Mouse (Mus musculus): ENCODE measurements around the gene Sestd1. TPM values are rescaled to one million over a fixed set of nuclear protein-coding genes. Genes with fewer than 3 reads are reported as not detected.

Gene Sestd1
- polyA plus RNA-seq, 1 experiment: 9.6 TPM

DNA sequence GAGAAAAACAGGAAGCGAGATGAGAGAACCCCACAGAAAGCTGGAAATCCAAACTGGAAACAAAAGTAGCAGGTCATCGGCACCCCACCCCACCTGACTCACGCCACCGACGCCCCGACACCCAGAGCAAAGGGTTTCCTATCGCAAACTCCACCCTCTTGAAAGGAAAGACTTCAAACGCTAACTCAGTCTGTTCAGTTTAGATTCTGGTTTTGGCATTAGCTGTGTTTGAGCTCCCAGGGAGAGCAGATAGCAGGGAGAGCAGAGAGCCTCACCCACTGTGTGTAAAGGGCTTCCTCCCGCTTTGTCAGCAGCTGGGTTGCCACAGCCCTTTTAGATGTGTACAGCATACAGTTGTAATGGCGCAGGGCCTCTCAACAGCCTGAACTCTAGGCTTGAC, 104.0 kb downstream of the Sestd1 start:
- no peak for TF ChIP-seq POLR2A (IDR thresholded peaks at IDR 0.05; ENCODE audit: control insufficient read depth, low read depth, low read length)
- TF ChIP-seq CTCF (IDR thresholded peaks at IDR 0.05; ENCODE audit: control insufficient read depth, insufficient read depth, insufficient replicate concordance, low read depth, low read length): no peak
- H3K36me3 ChIP-seq (ENCODE audit: control insufficient read depth, insufficient read depth, low read length): no peaks in the 10 kb centered on the region
- H3K27me3 ChIP-seq (ENCODE audit: control insufficient read depth, insufficient read depth, low read length): no peaks in the 10 kb centered on the region
- no peak overlapping the region for H3K4me3 ChIP-seq (ENCODE audit: control insufficient read depth, low read depth, low read length)
- peaks cover 7% of the 10 kb centered on the region; the same call in 1 of the 2 replicates for H3K4me1 ChIP-seq (ENCODE audit: control insufficient read depth, insufficient read depth, low read length)
- H3K27ac ChIP-seq (ENCODE audit: control insufficient read depth, insufficient read depth, low read depth, low read length): peak overlapping the region; percentile 68

DNA sequence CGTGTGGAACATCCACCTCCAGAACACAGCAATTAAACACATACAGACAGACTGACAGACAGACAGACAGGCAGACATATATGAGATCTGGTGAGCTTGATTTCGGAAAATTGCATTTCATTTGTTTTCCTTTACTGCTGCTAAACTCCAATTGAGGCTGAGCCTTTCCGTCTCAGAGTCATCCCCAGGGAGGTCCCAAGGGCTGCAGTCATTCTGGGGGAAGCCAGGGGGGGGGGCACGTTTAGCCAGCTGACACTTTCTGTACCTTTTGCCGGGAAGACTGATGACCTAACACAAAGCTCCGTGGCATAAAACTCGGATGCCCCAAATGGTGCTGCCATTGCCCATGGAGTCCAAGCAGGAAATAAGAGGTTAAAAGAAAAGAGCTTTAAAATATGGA, 105.0 kb downstream of the Sestd1 start:
- Histone ChIP-seq H3K36me3 (ENCODE audit: control insufficient read depth, insufficient read depth, low read length) (no peaks in the 10 kb centered on the region), H3K4me3 (ENCODE audit: control insufficient read depth, low read depth, low read length) (no peak overlapping the region), H3K4me1 (ENCODE audit: control insufficient read depth, insufficient read depth, low read length) (peaks cover 7% of the 10 kb centered on the region), H3K27ac (ENCODE audit: control insufficient read depth, insufficient read depth, low read depth, low read length) (no peak overlapping the region), H3K27me3 (ENCODE audit: control insufficient read depth, insufficient read depth, low read length) (no peaks in the 10 kb centered on the region)
- TF ChIP-seq POLR2A (IDR thresholded peaks at IDR 0.05; ENCODE audit: control insufficient read depth, low read depth, low read length): no peak
- TF ChIP-seq CTCF (IDR thresholded peaks at IDR 0.05; ENCODE audit: control insufficient read depth, insufficient read depth, insufficient replicate concordance, low read depth, low read length): no peak

DNA sequence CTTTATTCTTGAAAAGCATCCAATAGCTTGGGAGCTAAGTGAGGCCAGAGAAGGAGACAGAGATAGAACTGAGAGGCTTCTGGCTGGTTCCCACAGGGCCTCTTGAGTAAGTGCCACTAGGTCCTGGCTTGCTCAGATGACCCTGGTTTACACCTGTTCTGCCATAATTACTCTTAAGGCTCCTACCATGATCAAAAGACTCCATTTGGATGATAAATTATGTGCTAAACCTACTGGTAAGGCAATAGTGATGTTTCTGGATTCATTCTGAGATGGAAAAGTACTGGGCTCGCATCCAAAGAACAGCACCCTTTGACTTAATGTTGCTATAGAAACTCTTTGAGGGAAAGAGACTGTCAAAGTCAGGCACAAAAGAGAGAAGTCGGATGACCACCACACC, 106.1 kb downstream of the Sestd1 start:
- Histone ChIP-seq H3K27me3 (ENCODE audit: control insufficient read depth, insufficient read depth, low read length) (no peaks in the 10 kb centered on the region), H3K4me1 (ENCODE audit: control insufficient read depth, insufficient read depth, low read length) (peaks cover 13% of the 10 kb centered on the region), H3K27ac (ENCODE audit: control insufficient read depth, insufficient read depth, low read depth, low read length) (no peak overlapping the region), H3K36me3 (ENCODE audit: control insufficient read depth, insufficient read depth, low read length) (no peaks in the 10 kb centered on the region), H3K4me3 (ENCODE audit: control insufficient read depth, low read depth, low read length) (no peak overlapping the region)
- TF ChIP-seq CTCF (IDR thresholded peaks at IDR 0.05; ENCODE audit: control insufficient read depth, insufficient read depth, insufficient replicate concordance, low read depth, low read length) (no peak), POLR2A (IDR thresholded peaks at IDR 0.05; ENCODE audit: control insufficient read depth, low read depth, low read length) (no peak)

DNA sequence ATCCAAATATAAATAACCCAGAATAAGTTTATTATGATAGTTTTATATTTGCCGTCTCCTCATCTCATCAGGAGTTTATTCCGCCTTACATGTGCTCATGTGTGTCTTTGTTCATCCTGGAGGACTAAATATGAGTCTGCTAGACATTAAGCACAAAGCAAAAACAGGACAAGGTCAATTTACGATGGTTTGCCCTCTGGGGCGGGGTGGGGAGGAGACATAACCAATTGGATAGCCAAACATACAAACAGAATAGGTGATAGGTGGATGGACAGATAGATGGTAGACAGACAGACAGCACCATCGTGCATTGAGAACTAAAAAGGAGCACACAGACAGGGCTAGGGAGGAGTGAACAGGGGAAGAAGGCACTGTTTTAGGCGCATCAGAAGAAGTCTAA, 106.6 kb downstream of the Sestd1 start:
- H3K36me3 ChIP-seq (ENCODE audit: control insufficient read depth, insufficient read depth, low read length): no peaks in the 10 kb centered on the region
- H3K27me3 ChIP-seq (ENCODE audit: control insufficient read depth, insufficient read depth, low read length): no peaks in the 10 kb centered on the region
- H3K4me3 ChIP-seq (ENCODE audit: control insufficient read depth, low read depth, low read length): no peak overlapping the region
- no peak overlapping the region for H3K27ac ChIP-seq (ENCODE audit: control insufficient read depth, insufficient read depth, low read depth, low read length)
- TF ChIP-seq CTCF (IDR thresholded peaks at IDR 0.05; ENCODE audit: control insufficient read depth, insufficient read depth, insufficient replicate concordance, low read depth, low read length) (no peak), POLR2A (IDR thresholded peaks at IDR 0.05; ENCODE audit: control insufficient read depth, low read depth, low read length) (no peak)
- H3K4me1 ChIP-seq (ENCODE audit: control insufficient read depth, insufficient read depth, low read length): peaks cover 13% of the 10 kb centered on the region

DNA sequence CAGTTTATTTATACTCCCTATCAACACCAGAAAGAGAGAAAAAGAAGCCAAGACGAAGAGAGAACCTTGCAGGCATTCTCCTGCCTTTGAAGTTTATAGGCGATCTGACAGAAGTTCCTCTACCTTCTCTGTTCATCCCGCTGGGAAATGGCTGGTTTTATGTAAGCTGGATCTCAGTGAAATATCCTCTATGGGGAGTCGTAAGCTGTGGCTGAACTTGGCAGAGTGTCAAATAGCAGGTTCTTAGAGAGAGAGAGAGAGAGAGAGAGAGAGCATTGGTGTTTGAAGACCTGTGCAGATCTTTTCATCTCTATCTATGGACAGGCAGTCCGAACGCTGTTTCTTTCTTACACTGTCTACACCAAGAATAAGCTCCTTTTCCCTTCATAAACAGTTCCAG, 107.0 kb downstream of the Sestd1 start:
- peaks cover 13% of the 10 kb centered on the region for H3K4me1 ChIP-seq (ENCODE audit: control insufficient read depth, insufficient read depth, low read length)

DNA sequence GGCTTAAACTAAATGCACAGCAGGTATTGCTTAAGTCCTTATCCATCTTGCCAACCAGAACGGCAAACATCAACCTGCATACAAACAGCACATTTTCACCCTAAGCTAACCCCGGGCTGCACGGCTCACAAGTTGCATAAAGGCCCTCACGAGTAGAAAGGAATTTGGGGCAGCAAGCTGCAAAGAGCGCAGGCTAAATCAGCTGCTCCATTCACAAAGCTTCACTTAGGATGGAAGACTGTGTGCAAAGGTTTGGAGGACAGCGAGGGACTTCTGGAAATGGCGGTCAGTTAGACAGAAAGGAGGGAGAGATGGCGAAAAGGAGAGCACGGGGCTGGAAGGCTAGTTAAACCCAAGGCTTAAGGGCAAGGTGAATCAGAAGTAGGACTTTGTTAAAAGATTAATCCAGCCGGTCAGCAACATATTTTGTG, 108.1 kb downstream of the Sestd1 start:
- Histone ChIP-seq H3K36me3 (ENCODE audit: control insufficient read depth, insufficient read depth, low read length) (no peaks in the 10 kb centered on the region), H3K4me3 (ENCODE audit: control insufficient read depth, low read depth, low read length) (no peak overlapping the region), H3K27me3 (ENCODE audit: control insufficient read depth, insufficient read depth, low read length) (no peaks in the 10 kb centered on the region), H3K4me1 (ENCODE audit: control insufficient read depth, insufficient read depth, low read length) (peaks cover 13% of the 10 kb centered on the region), H3K27ac (ENCODE audit: control insufficient read depth, insufficient read depth, low read depth, low read length) (peak overlapping the region; percentile 7; the same call in 1 of the 2 replicates)
- TF ChIP-seq CTCF (IDR thresholded peaks at IDR 0.05; ENCODE audit: control insufficient read depth, insufficient read depth, insufficient replicate concordance, low read depth, low read length): no peak
- no peak for TF ChIP-seq POLR2A (IDR thresholded peaks at IDR 0.05; ENCODE audit: control insufficient read depth, low read depth, low read length)

More for the DNA sequence above, 107.0 kb downstream of the Sestd1 start:
- no peak for TF ChIP-seq POLR2A (IDR thresholded peaks at IDR 0.05; ENCODE audit: control insufficient read depth, low read depth, low read length)
- TF ChIP-seq CTCF (IDR thresholded peaks at IDR 0.05; ENCODE audit: control insufficient read depth, insufficient read depth, insufficient replicate concordance, low read depth, low read length): no peak
- H3K27ac ChIP-seq (ENCODE audit: control insufficient read depth, insufficient read depth, low read depth, low read length): no peak overlapping the region
- H3K4me3 ChIP-seq (ENCODE audit: control insufficient read depth, low read depth, low read length): no peak overlapping the region
- H3K27me3 ChIP-seq (ENCODE audit: control insufficient read depth, insufficient read depth, low read length): no peaks in the 10 kb centered on the region
- H3K36me3 ChIP-seq (ENCODE audit: control insufficient read depth, insufficient read depth, low read length): no peaks in the 10 kb centered on the region

DNA sequence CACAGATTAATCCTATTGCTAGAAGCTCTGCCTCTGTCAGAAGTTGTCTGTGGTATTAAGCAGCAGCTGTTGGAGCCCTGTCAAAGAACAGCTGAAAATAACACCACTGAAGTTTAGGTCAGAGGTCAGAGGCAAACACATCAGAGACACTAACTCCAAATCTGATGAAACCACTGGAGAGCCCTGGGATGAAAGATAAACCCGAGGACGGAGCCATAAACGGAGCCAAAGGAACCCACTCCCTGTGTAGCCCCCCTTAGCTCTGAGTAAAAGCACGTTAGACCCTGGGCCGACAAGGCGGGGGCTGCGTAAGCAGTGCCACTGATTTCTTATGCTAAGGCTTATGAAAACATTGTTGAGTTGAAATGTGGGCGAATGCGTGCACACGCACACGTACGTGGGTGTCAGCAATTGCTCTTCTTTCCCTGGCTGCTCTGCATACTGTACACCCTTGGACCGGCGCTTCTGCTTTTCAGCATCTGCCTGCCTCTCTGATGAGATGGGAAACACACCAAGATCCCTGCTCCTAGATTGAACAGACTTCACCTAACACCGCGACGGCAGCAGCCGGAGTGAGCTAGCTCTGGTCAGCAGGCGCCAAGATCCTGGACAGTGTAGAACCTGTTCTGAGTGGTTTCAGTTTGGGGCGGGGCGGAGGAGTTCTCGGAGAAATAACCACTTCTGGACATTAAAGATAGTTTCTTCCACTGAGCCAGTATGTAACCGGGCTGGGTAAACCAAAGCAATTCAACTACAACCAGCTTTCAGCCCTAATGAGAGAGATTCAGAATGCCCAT, 108.8 kb downstream of the Sestd1 start:
- peak overlapping the region; percentile 15 for H3K27ac ChIP-seq (ENCODE audit: control insufficient read depth, insufficient read depth, low read depth, low read length)
- no peak for TF ChIP-seq POLR2A (IDR thresholded peaks at IDR 0.05; ENCODE audit: control insufficient read depth, low read depth, low read length)
- no peak for TF ChIP-seq CTCF (IDR thresholded peaks at IDR 0.05; ENCODE audit: control insufficient read depth, insufficient read depth, insufficient replicate concordance, low read depth, low read length)
- no peaks in the 10 kb centered on the region for H3K36me3 ChIP-seq (ENCODE audit: control insufficient read depth, insufficient read depth, low read length)
- H3K4me3 ChIP-seq (ENCODE audit: control insufficient read depth, low read depth, low read length): no peak overlapping the region
- H3K27me3 ChIP-seq (ENCODE audit: control insufficient read depth, insufficient read depth, low read length): no peaks in the 10 kb centered on the region
- H3K4me1 ChIP-seq (ENCODE audit: control insufficient read depth, insufficient read depth, low read length): peaks cover 13% of the 10 kb centered on the region
